Mouse (Mus musculus): Measurements from ENCODE around the gene Olfr555. TPM values are rescaled to one million over a fixed set of nuclear protein-coding genes. Genes with fewer than 3 reads are reported as not detected.

Olfr555 gene
- polyA plus RNA-seq, 1 experiment from 2014 or later: not detected

DNA sequence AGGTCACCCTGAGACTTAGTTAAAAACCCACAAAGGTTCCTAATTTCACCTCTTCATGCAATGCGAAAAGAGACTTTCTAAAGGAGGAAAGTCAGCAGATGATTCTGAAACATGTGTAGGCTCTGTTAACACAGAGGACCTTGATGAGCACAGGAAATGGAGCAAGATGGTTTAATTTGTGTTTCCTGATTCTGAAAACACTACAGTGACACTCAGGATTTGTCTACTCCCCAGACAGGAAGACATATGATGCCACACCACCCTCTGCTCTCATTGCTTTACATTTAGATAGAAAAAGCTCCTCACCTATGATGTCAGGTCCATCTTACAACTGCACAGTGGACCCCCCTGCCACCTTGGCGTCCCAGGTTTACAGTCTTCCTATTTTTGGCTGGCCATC lies 17.6 kb downstream of the Olfr555 start:
- Histone ChIP-seq H3K9me3 (ENCODE audit: control insufficient read depth, low read length) (no peaks in the 10 kb centered on the region), H3K36me3 (ENCODE audit: control insufficient read depth, insufficient read depth, low read length) (peaks cover 5% of the 10 kb centered on the region; the same call in 1 of the 2 replicates), H3K4me1 (replicated peaks; ENCODE audit: control insufficient read depth, insufficient read depth, low read length) (no peaks in the 10 kb centered on the region), H3K27me3 (replicated peaks; ENCODE audit: control insufficient read depth, insufficient read depth, low read length) (no peaks in the 10 kb centered on the region), H3K4me2 (ENCODE audit: low read length) (no peak overlapping the region), H3K9ac (ENCODE audit: low read length) (no peak overlapping the region), H3K4me3 (ENCODE audit: low read depth, low read length) (no peak overlapping the region), H3K27ac (ENCODE audit: low read depth) (no peak overlapping the region)
- WGBS: 81% methylated on average over 2 of the region's 2 CpGs
- DNase-seq (ENCODE audit: low spot score) (no peak), ATAC-seq (replicated peaks; ENCODE audit: low FRiP score, low TSS enrichment, low read depth) (no peak)

DNA sequence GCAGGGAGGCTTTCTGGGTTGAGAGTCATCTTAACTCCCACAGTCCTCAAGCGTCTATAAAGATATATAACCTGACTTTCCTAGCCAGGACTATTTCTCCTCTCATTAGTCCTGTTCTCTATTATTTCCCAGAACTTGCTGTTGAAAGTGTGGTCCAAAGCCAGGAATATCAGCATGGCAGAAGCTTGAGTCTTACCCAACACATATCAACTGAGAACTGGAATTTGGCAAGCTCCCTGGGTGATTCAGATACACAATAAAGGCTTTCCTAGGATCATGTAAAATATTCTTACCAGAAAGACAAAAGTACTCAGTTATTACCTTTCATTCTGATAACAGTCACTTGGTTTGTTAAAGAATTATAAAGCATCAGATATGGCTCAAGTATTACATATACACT lies 23.3 kb downstream of the Olfr555 start:
- no peak overlapping the region for H3K4me2 ChIP-seq (ENCODE audit: low read length)
- H3K4me1 ChIP-seq (replicated peaks; ENCODE audit: control insufficient read depth, insufficient read depth, low read length): peaks cover 3% of the 10 kb centered on the region; the same call in 1 of the 2 replicates
- WGBS: 81% methylated on average over 1 of the region's 1 CpGs
- H3K27ac ChIP-seq (ENCODE audit: low read depth): no peak overlapping the region
- ATAC-seq (replicated peaks; ENCODE audit: low FRiP score, low TSS enrichment, low read depth): no peak
- no peak overlapping the region for H3K4me3 ChIP-seq (ENCODE audit: low read depth, low read length)
- peaks cover 5% of the 10 kb centered on the region; the same call in 1 of the 2 replicates for H3K36me3 ChIP-seq (ENCODE audit: control insufficient read depth, insufficient read depth, low read length)
- DNase-seq (ENCODE audit: low spot score): no peak
- no peaks in the 10 kb centered on the region for H3K27me3 ChIP-seq (replicated peaks; ENCODE audit: control insufficient read depth, insufficient read depth, low read length)
- no peak overlapping the region for H3K9ac ChIP-seq (ENCODE audit: low read length)
- H3K9me3 ChIP-seq (ENCODE audit: control insufficient read depth, low read length): no peaks in the 10 kb centered on the region

DNA sequence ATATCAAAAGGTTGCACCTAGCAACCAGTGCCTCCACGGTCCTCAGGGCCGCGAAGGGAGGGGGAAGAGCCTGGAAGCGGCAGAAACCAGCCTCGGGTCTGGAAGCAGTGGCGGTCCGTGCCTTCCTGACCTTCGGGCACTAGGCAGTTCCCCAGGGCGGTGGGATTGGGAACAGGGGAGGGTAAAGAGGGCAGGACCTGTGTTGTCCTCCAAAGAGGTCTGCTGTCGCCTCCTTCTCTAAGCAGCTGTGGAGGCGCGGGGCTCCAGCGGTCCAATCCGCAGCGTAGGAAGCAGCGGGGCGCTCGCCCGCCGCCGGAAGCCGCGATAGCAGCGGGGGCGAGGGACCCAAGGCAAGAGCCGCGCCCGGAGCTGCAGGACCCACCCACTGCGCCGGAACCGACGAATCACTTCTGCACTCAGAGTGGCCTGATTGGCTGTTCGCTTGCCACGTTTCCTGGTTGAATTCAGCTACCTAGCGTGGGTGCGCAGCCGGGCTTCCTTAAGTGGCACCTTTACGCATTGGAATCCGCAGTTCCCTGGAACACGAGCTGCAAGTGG lies 28.4 kb downstream of the Olfr555 start, which contains the start of gene Trim68:
Gene Trim68, minus strand, starts transcription at position 384 of the 558 bp plus-strand sequence.
- DNase-seq (ENCODE audit: low spot score) (peak; percentile 90), ATAC-seq (replicated peaks; ENCODE audit: low FRiP score, low TSS enrichment, low read depth) (peak; percentile 99)
- Histone ChIP-seq H3K4me2 (ENCODE audit: low read length) (peak within 1 kb of the TSS; percentile 62), H3K27me3 (replicated peaks; ENCODE audit: control insufficient read depth, insufficient read depth, low read length) (no peaks in the 10 kb centered on the region), H3K9me3 (ENCODE audit: control insufficient read depth, low read length) (no peaks in the 10 kb centered on the region), H3K4me3 (ENCODE audit: low read depth, low read length) (peak within 1 kb of the TSS; percentile 51), H3K9ac (ENCODE audit: low read length) (peak within 1 kb of the TSS; percentile 58), H3K36me3 (ENCODE audit: control insufficient read depth, insufficient read depth, low read length) (no peaks in the 10 kb centered on the region), H3K4me1 (replicated peaks; ENCODE audit: control insufficient read depth, insufficient read depth, low read length) (peaks cover 3% of the 10 kb centered on the region; the same call in 1 of the 2 replicates), H3K27ac (ENCODE audit: low read depth) (peak within 1 kb of the TSS; percentile 69)
- WGBS: under 1% methylated on average over 40 of the region's 40 CpGs

DNA sequence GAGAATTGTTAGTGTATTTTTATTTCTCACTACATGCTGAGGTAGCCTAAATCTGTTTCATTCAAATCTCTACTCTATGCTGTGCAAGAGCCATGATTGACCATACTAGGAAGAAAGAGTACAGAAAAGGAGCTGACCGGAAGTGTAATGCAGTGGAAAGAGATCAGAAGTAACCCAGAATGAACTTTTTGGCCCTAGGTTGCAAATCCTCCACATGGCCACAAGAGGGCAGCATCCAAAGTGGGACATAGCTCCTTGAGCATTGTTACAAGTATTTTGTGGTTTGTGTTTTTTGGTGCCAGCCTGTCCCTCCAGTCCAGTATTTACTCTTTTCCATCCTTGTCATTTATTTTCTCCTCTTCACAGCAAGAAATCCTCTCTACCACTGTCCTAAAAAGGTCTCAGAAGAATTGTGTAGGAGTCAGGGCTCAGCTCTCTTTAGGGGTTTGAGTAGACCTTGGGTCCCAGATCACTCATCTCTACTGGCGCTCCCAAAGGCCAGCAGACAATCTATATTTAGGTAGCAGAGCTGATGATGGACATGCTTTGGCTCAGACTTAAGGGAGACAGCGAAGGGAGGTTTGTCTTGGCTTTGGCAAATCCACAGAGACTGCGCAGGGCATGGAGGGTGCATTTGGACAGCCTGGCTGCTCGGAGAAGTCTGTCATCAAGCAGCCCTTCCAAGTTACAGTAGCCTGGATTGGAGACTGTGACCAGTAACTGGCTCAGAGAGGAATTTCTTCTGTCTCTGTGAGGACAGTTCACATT lies 36.9 kb downstream of the Olfr555 start, which contains the start of gene Olfr557:
Gene Olfr557, plus strand, starts transcription at position 553 of the 768 bp plus-strand sequence.
- H3K27me3 ChIP-seq (replicated peaks; ENCODE audit: control insufficient read depth, insufficient read depth, low read length): no peaks in the 10 kb centered on the region
- no peaks in the 10 kb centered on the region for H3K4me1 ChIP-seq (replicated peaks; ENCODE audit: control insufficient read depth, insufficient read depth, low read length)
- H3K9me3 ChIP-seq (ENCODE audit: control insufficient read depth, low read length): no peaks in the 10 kb centered on the region
- no peaks in the 10 kb centered on the region for H3K36me3 ChIP-seq (ENCODE audit: control insufficient read depth, insufficient read depth, low read length)
- H3K9ac ChIP-seq (ENCODE audit: low read length): no peak within 1 kb of the TSS
- no peak within 1 kb of the TSS for H3K4me3 ChIP-seq (ENCODE audit: low read depth, low read length)
- ATAC-seq (replicated peaks; ENCODE audit: low FRiP score, low TSS enrichment, low read depth): no peak
- DNase-seq (ENCODE audit: low spot score): no peak
- no peak within 1 kb of the TSS for H3K4me2 ChIP-seq (ENCODE audit: low read length)
- WGBS: 75% methylated on average over 5 of the region's 5 CpGs
- H3K27ac ChIP-seq (ENCODE audit: low read depth): no peak within 1 kb of the TSS

DNA sequence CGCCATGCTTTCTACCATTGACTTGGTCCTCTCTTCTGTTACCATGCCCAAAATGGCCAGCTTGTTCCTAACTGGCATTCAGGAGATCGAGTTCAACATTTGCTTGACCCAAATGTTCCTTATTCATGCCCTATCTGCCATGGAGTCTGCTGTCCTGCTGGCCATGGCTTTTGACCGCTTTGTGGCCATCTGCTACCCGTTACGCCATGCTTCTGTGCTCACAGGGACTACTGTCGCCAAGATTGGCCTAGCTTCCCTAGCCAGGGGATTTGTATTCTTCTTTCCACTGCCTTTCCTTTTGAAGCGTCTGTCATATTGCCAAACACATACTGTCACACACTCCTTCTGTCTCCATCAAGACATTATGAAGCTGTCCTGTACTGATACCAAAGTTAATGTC lies 39.8 kb downstream of the Olfr555 start:
- Histone ChIP-seq H3K4me3 (ENCODE audit: low read depth, low read length) (no peak overlapping the region), H3K4me2 (ENCODE audit: low read length) (no peak overlapping the region), H3K36me3 (ENCODE audit: control insufficient read depth, insufficient read depth, low read length) (no peaks in the 10 kb centered on the region), H3K4me1 (replicated peaks; ENCODE audit: control insufficient read depth, insufficient read depth, low read length) (no peaks in the 10 kb centered on the region), H3K27me3 (replicated peaks; ENCODE audit: control insufficient read depth, insufficient read depth, low read length) (no peaks in the 10 kb centered on the region), H3K9me3 (ENCODE audit: control insufficient read depth, low read length) (no peaks in the 10 kb centered on the region), H3K9ac (ENCODE audit: low read length) (no peak overlapping the region), H3K27ac (ENCODE audit: low read depth) (no peak overlapping the region)
- ATAC-seq (replicated peaks; ENCODE audit: low FRiP score, low TSS enrichment, low read depth) (no peak), DNase-seq (ENCODE audit: low spot score) (no peak)
- whole genome bisulfite sequencing: 87% methylated on average over 7 of the region's 7 CpGs

DNA sequence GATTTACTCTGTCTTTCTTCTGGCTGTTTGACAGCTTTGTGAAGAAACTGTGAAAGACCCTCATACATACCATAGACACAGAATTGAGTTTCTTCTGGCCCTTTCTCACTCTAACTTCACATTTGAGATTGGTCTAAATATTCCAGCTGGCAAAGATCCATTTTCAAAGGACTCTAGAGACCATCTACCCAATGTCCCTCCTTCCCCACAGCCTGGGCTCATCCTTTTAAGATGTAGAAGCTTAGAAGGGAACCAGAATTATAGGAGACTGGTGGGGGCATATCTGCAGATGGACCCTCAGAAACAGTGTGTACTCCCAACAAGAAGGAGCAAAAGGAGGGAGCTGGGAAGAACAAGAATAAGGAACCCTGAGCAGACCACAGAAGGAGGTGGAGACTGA lies 43.3 kb downstream of the Olfr555 start, which contains the start of gene Olfr558:
Gene Olfr558, plus strand, starts transcription at position 301 of the 400 bp plus-strand sequence.
- ATAC-seq (replicated peaks; ENCODE audit: low FRiP score, low TSS enrichment, low read depth): no peak
- no peak for DNase-seq (ENCODE audit: low spot score)
- no peak within 1 kb of the TSS for H3K4me3 ChIP-seq (ENCODE audit: low read depth, low read length)

More for the DNA sequence above, 43.3 kb downstream of the Olfr555 start, which contains the start of gene Olfr558:
- H3K27me3 ChIP-seq (replicated peaks; ENCODE audit: control insufficient read depth, insufficient read depth, low read length): no peaks in the 10 kb centered on the region
- no peak within 1 kb of the TSS for H3K4me2 ChIP-seq (ENCODE audit: low read length)
- H3K9ac ChIP-seq (ENCODE audit: low read length): no peak within 1 kb of the TSS
- no peak within 1 kb of the TSS for H3K27ac ChIP-seq (ENCODE audit: low read depth)
- no peaks in the 10 kb centered on the region for H3K4me1 ChIP-seq (replicated peaks; ENCODE audit: control insufficient read depth, insufficient read depth, low read length)
- H3K36me3 ChIP-seq (ENCODE audit: control insufficient read depth, insufficient read depth, low read length): no peaks in the 10 kb centered on the region
- H3K9me3 ChIP-seq (ENCODE audit: control insufficient read depth, low read length): no peaks in the 10 kb centered on the region

Other genes with a start within 250 kb of the Olfr555 start
- 158 and 169 TPM in 2 replicates for gene Rrm1, start 217.1 kb upstream of the Olfr555 start, polyA plus RNA-seq (2014; fragmentation: Nextera tagmentation; extraction: Ambion mirVana)
- gene Olfr543, start 177.1 kb upstream of the Olfr555 start, polyA plus RNA-seq (2014; fragmentation: Nextera tagmentation; extraction: Ambion mirVana): 0.77 and 0.96 TPM in 2 replicates
- gene Olfr544, start 170.5 kb upstream of the Olfr555 start, polyA plus RNA-seq (2014; fragmentation: Nextera tagmentation; extraction: Ambion mirVana): 0.12 TPM in 1 of 2 replicates, not detected in the other
- 0.05 TPM in 1 of 2 replicates, not detected in the other for gene Olfr545, start 159.2 kb upstream of the Olfr555 start, polyA plus RNA-seq (2014; fragmentation: Nextera tagmentation; extraction: Ambion mirVana)
- not detected in 2 replicates for gene Olfr547, start 124.1 kb upstream of the Olfr555 start, polyA plus RNA-seq (2014; fragmentation: Nextera tagmentation; extraction: Ambion mirVana)
- not detected in 2 replicates for gene Olfr548-ps1, start 117.9 kb upstream of the Olfr555 start, polyA plus RNA-seq (2014; fragmentation: Nextera tagmentation; extraction: Ambion mirVana)
- gene Olfr549, start 109.0 kb upstream of the Olfr555 start, polyA plus RNA-seq (2014; fragmentation: Nextera tagmentation; extraction: Ambion mirVana): not detected in 2 replicates
- 0.81 and 1.2 TPM in 2 replicates for gene Trim21, start 93.3 kb upstream of the Olfr555 start, polyA plus RNA-seq (2014; fragmentation: Nextera tagmentation; extraction: Ambion mirVana)
- gene Olfr550, start 87.4 kb upstream of the Olfr555 start, polyA plus RNA-seq (2014; fragmentation: Nextera tagmentation; extraction: Ambion mirVana): not detected in 2 replicates
- not detected in 2 replicates for gene Olfr551, start 66.9 kb upstream of the Olfr555 start, polyA plus RNA-seq (2014; fragmentation: Nextera tagmentation; extraction: Ambion mirVana)
- not detected in 2 replicates for gene Olfr552, start 61.1 kb upstream of the Olfr555 start, polyA plus RNA-seq (2014; fragmentation: Nextera tagmentation; extraction: Ambion mirVana)
- not detected in 2 replicates for gene Olfr553, start 40.6 kb upstream of the Olfr555 start, polyA plus RNA-seq (2014; fragmentation: Nextera tagmentation; extraction: Ambion mirVana)
- gene Olfr554, start 20.4 kb upstream of the Olfr555 start, polyA plus RNA-seq (2014; fragmentation: Nextera tagmentation; extraction: Ambion mirVana): not detected in 2 replicates
- not detected in 2 replicates for gene Olfr556, start 6.1 kb downstream of the Olfr555 start, polyA plus RNA-seq (2014; fragmentation: Nextera tagmentation; extraction: Ambion mirVana)
- 13.5 and 14.2 TPM in 2 replicates for gene Trim68, start 28.5 kb downstream of the Olfr555 start, polyA plus RNA-seq (2014; fragmentation: Nextera tagmentation; extraction: Ambion mirVana)
- gene Olfr557, start 37.1 kb downstream of the Olfr555 start, polyA plus RNA-seq (2014; fragmentation: Nextera tagmentation; extraction: Ambion mirVana): not detected in 2 replicates
- gene Olfr558, start 43.4 kb downstream of the Olfr555 start, polyA plus RNA-seq (2014; fragmentation: Nextera tagmentation; extraction: Ambion mirVana): 0.11 TPM in 1 of 2 replicates, not detected in the other
- not detected in 2 replicates for gene Olfr33, start 60.2 kb downstream of the Olfr555 start, polyA plus RNA-seq (2014; fragmentation: Nextera tagmentation; extraction: Ambion mirVana)
- gene Olfr559, start 68.7 kb downstream of the Olfr555 start, polyA plus RNA-seq (2014; fragmentation: Nextera tagmentation; extraction: Ambion mirVana): not detected in 2 replicates
- gene Olfr560, start 100.5 kb downstream of the Olfr555 start, polyA plus RNA-seq (2014; fragmentation: Nextera tagmentation; extraction: Ambion mirVana): 0.15 TPM in 1 of 2 replicates, not detected in the other
- 0.31 and 0.39 TPM in 2 replicates for gene Olfr78, start 100.6 kb downstream of the Olfr555 start, polyA plus RNA-seq (2014; fragmentation: Nextera tagmentation; extraction: Ambion mirVana)
- gene Olfr561, start 112.4 kb downstream of the Olfr555 start, polyA plus RNA-seq (2014; fragmentation: Nextera tagmentation; extraction: Ambion mirVana): not detected in 2 replicates
- gene Olfr564, start 144.7 kb downstream of the Olfr555 start, polyA plus RNA-seq (2014; fragmentation: Nextera tagmentation; extraction: Ambion mirVana): not detected in 2 replicates
- gene Olfr566, start 199.9 kb downstream of the Olfr555 start, polyA plus RNA-seq (2014; fragmentation: Nextera tagmentation; extraction: Ambion mirVana): not detected in 2 replicates
- not detected in 2 replicates for gene Olfr568, start 218.3 kb downstream of the Olfr555 start, polyA plus RNA-seq (2014; fragmentation: Nextera tagmentation; extraction: Ambion mirVana)
- not detected in 2 replicates for gene Olfr569, start 232.1 kb downstream of the Olfr555 start, polyA plus RNA-seq (2014; fragmentation: Nextera tagmentation; extraction: Ambion mirVana)
- not detected in 2 replicates for gene Olfr570, start 235.8 kb downstream of the Olfr555 start, polyA plus RNA-seq (2014; fragmentation: Nextera tagmentation; extraction: Ambion mirVana)

All from intestine, embryonic 14.5 days (tissue).